Mouse (Mus musculus) kidney, embryonic 14.5 days (tissue): ENCODE results near the gene Tubb2b. TPM values are rescaled to one million over a fixed set of nuclear protein-coding genes. Genes with fewer than 3 reads are reported as not detected.

Source experiments
- ATAC-seq: fragments of 200-750 bp; cut with Nextera tagmentation; 2 replicates; pipeline ENCODE4 v1.8.0; 2017; ENCODE audit warnings: moderate number of reproducible peaks, mild to moderate bottlenecking, moderate TSS enrichment, moderate library complexity; ENCODE audit not compliant: low FRiP score, low TSS enrichment
- H3K27ac ChIP-seq: fragments of 300-500 bp; sonication (generic); 2 replicates; pipeline ENCODE4 v1.5.1; 2014; ENCODE audit warnings: low read depth, mild to moderate bottlenecking, low read length, moderate library complexity, mixed read lengths
- H3K27me3 ChIP-seq: fragments of 300-500 bp; sonication (generic); 2 replicates; pipeline ENCODE4 v1.6.1; 2014; ENCODE audit warnings: mild to moderate bottlenecking, low read length; ENCODE audit not compliant: control insufficient read depth, insufficient read depth
- H3K36me3 ChIP-seq: fragments of 300-500 bp; sonication (generic); 2 replicates; pipeline ENCODE4 v1.6.1; 2014; ENCODE audit warnings: low read length, mixed read lengths; ENCODE audit not compliant: control insufficient read depth, insufficient read depth
- H3K4me1 ChIP-seq: fragments of 300-500 bp; sonication (generic); 2 replicates; pipeline ENCODE4 v1.6.1; 2014; ENCODE audit warnings: low read length, mixed read lengths; ENCODE audit not compliant: control insufficient read depth, insufficient read depth
- H3K4me2 ChIP-seq: fragments of 300-500 bp; sonication (generic); replicated peaks from 2 replicates; pipeline ENCODE4 v1.6.1; 2014; ENCODE audit warnings: low read depth, mild to moderate bottlenecking, low read length
- H3K4me3 ChIP-seq: fragments of 300-500 bp; sonication (generic); 2 replicates; pipeline ENCODE4 v1.5.1; 2014; ENCODE audit warnings: mild to moderate bottlenecking, low read length
- H3K9ac ChIP-seq: fragments of 300-500 bp; sonication (generic); 2 replicates; pipeline ENCODE4 v1.6.1; 2014; ENCODE audit warnings: low read depth, mild to moderate bottlenecking, low read length, moderate library complexity
- H3K9me3 ChIP-seq: fragments of 300-500 bp; sonication (generic); 2 replicates; pipeline ENCODE4 v1.6.1; 2016; ENCODE audit warnings: low read length; ENCODE audit not compliant: control insufficient read depth
- WGBS: fragments of 180-500 bp; shearing (Covaris S2); extraction: QIAGEN DNeasy Blood & Tissue Kit; methylation state at CpG from one replicate; pipeline ENCODE4 v1.1.7; 2014; 5-methylcytosine and 5-hydroxymethylcytosine counted together
- polyA plus RNA-seq: library from polyadenylated mRNA; unstranded; fragments of >200 nt; fragmentation: Nextera tagmentation; extraction: Ambion mirVana; gene quantifications from 2 replicates; pipeline ENCODE4 v1.2.1, GENCODE M21; 2014

The Tubb2b gene
- polyA plus RNA-seq, 1 experiment from 2014 or later, result 17.4 TPM

DNA sequence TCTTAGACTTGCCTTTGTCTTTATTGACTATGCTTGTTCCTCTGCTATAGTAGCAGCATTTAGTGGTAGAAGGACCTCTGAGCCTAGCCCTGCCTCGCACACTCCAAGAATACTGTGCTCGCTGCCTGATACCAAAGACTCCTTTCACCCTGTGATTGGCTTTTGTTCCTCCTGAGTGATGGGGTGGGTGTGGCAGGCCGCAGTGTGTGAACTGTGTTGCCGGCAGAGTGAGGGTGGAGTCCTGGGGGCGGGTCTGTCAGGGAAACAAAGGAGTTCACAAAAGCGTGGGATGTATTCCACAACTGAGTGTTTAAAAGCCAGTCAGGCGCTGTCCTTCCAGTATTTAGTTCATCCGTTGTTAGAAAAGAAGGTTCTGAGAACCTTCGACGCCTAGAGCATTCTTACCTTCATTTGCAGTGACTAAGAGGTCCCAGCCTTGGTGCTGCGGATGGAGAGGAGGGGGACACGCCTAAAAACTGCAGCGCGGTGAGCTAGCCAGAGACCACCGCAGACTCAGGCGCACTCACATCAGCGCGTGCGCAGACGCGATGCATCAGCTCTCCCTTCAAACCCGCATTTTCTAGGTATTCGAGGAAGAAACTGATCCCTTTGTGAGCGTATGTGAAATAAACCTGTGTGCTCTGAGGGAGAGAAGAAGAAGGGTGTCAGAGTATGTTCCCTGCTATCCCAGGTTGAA is 893 bp upstream of the Tubb2b start:
- H3K4me2 ChIP-seq, result peak overlapping the region; percentile 57
- peaks cover 23% of the 10 kb centered on the region for H3K4me1 ChIP-seq
- peak overlapping the region; percentile 63 for H3K4me3 ChIP-seq
- 2% methylated on average over 24 of the region's 24 CpGs for WGBS
- peak overlapping the region; percentile 53 for H3K9ac ChIP-seq
- ATAC-seq, result peak; percentile 64
- H3K27ac ChIP-seq, result peak overlapping the region; percentile 64
- 0 out of 2 replicates have a peak, but pooled peaks cover 4% of the 10 kb centered on the region for H3K27me3 ChIP-seq
- H3K9me3 ChIP-seq, result no peaks in the 10 kb centered on the region
- H3K36me3 ChIP-seq, result 0 out of 2 replicates have a peak, but pooled peaks cover 4% of the 10 kb centered on the region

- peak; percentile 16 for ATAC-seq
- Histone ChIP-seq H3K4me2 (peak overlapping the region; percentile 57), H3K27me3 (0 out of 2 replicates have a peak, but pooled peaks cover 4% of the 10 kb centered on the region), H3K27ac (peak overlapping the region; percentile 57), H3K4me1 (peaks cover 28% of the 10 kb centered on the region), H3K36me3 (peaks cover 9% of the 10 kb centered on the region; the same call in 1 of the 2 replicates), H3K4me3 (peak overlapping the region; percentile 63), H3K9me3 (no peaks in the 10 kb centered on the region), H3K9ac (peak overlapping the region; percentile 57)
- under 1% methylated on average over 31 of the region's 31 CpGs for WGBS
These were observed 611 bp downstream of the Tubb2b start for GRCm38 (mm10) chr13:34129485-34130225.

GRCm38 (mm10) chr13:34128276-34129114 is 1.8 kb downstream of the Tubb2b start:
- ATAC-seq, result no peak
- Histone ChIP-seq H3K9me3 (no peaks in the 10 kb centered on the region), H3K27ac (no peak overlapping the region), H3K4me1 (peaks cover 28% of the 10 kb centered on the region), H3K36me3 (peaks cover 14% of the 10 kb centered on the region; the same call in 1 of the 2 replicates), H3K4me3 (peak overlapping the region; percentile 63; the same call in 1 of the 2 replicates), H3K4me2 (peak overlapping the region; percentile 57; the same call in 1 of the 2 replicates), H3K9ac (no peak overlapping the region), H3K27me3 (0 out of 2 replicates have a peak, but pooled peaks cover 4% of the 10 kb centered on the region)
- 78% methylated on average over 8 of the region's 9 CpGs for WGBS

- Histone ChIP-seq H3K4me2 (peak overlapping the region; percentile 11; the same call in 1 of the 2 replicates), H3K36me3 (peaks cover 15% of the 10 kb centered on the region; the same call in 1 of the 2 replicates), H3K27me3 (no peaks in the 10 kb centered on the region), H3K9me3 (no peaks in the 10 kb centered on the region), H3K9ac (no peak overlapping the region), H3K27ac (no peak overlapping the region), H3K4me3 (no peak overlapping the region), H3K4me1 (peaks cover 13% of the 10 kb centered on the region)
- 45% methylated on average over 4 of the region's 4 CpGs for WGBS
- no peak for ATAC-seq
These were observed 4.6 kb downstream of the Tubb2b start for GRCm38 (mm10) chr13:34125711-34126110.

DNA sequence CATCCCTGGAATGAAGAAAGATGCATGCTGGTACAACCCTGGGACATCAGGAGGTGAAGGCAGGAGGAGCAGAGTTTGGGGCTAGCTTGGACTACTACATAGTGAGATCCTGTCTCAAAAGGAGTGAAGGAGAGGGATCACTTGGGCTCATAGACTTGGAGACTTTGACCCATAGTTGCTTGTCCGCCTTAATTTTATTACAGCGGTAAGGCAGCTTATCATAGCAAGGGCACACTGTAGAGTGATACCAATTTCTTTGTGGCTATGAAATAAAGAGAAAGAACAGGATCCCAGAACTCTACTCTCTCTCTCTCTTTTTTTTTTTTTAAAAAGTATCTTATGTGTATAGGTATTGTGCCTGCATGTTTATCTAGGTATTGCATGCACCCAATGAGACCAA is 9.7 kb downstream of the Tubb2b start:
- no peaks in the 10 kb centered on the region for H3K27me3 ChIP-seq
- 100% methylated on average over 2 of the region's 2 CpGs for WGBS
- no peak overlapping the region for H3K27ac ChIP-seq
- no peak for ATAC-seq
- no peak overlapping the region for H3K4me2 ChIP-seq
- no peak overlapping the region for H3K9ac ChIP-seq
- no peaks in the 10 kb centered on the region for H3K9me3 ChIP-seq
- H3K36me3 ChIP-seq, result peaks cover 6% of the 10 kb centered on the region; the same call in 1 of the 2 replicates
- 0 out of 2 replicates have a peak, but pooled peaks cover under 1% of the 10 kb centered on the region for H3K4me1 ChIP-seq
- H3K4me3 ChIP-seq, result no peak overlapping the region

GRCm38 (mm10) chr13:34119406-34119805 is 10.9 kb downstream of the Tubb2b start:
- no peak overlapping the region for H3K27ac ChIP-seq
- no peak overlapping the region for H3K4me2 ChIP-seq
- no peak overlapping the region for H3K4me3 ChIP-seq
- no peak for ATAC-seq
- 53% methylated on average over 4 of the region's 4 CpGs for WGBS
- H3K27me3 ChIP-seq, result no peaks in the 10 kb centered on the region
- no peaks in the 10 kb centered on the region for H3K9me3 ChIP-seq
- H3K9ac ChIP-seq, result no peak overlapping the region
- no peaks in the 10 kb centered on the region for H3K4me1 ChIP-seq
- H3K36me3 ChIP-seq, result peaks cover 6% of the 10 kb centered on the region; the same call in 1 of the 2 replicates

DNA sequence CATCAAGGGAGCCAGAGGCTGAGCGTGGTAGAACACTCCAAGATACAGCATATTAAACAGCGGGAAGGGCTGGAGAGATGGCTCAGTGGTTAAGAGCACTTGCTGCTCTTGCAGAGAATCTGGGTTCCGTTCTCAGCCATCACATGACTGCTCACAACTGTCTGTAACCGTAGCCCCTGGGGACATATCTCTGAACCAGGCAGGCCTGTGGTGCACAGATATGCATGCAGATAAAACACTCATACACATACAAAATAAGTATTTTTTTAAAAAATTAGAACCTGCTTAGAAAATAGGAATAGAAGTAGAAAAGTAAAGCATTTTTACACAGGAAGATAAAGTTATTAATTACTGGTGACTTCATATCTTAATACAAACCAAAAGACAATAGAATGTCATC is 11.4 kb downstream of the Tubb2b start:
- H3K4me3 ChIP-seq, result no peak overlapping the region
- ATAC-seq, result no peak
- no peak overlapping the region for H3K9ac ChIP-seq
- H3K4me1 ChIP-seq, result no peaks in the 10 kb centered on the region
- no peak overlapping the region for H3K27ac ChIP-seq
- 86% methylated on average over 4 of the region's 4 CpGs for WGBS
- H3K9me3 ChIP-seq, result no peaks in the 10 kb centered on the region
- peaks cover 4% of the 10 kb centered on the region; the same call in 1 of the 2 replicates for H3K36me3 ChIP-seq
- H3K4me2 ChIP-seq, result no peak overlapping the region
- H3K27me3 ChIP-seq, result no peaks in the 10 kb centered on the region

DNA sequence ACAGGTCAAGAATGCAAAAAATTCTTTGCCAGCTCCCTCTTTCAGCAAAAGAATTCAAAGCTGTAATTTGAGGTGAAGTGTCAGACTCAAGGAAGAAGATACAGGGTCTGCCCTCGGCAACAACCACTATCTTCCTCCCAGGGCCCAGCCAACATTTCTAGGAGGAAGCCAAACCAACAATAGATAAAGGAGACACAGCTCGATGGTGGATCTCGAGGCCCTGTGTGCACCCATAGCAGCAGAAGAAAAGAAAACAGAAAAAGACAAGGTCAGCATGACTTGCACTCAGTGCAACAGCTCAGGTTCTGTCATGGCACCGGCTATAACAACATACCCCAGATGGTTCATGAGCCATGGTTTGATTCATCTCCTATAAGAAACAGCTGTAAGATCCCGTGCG is 13.8 kb downstream of the Tubb2b start:
- Histone ChIP-seq H3K4me3 (no peak overlapping the region), H3K4me2 (no peak overlapping the region), H3K36me3 (no peaks in the 10 kb centered on the region), H3K4me1 (no peaks in the 10 kb centered on the region), H3K9me3 (no peaks in the 10 kb centered on the region), H3K9ac (no peak overlapping the region), H3K27me3 (no peaks in the 10 kb centered on the region), H3K27ac (no peak overlapping the region)
- no peak for ATAC-seq
- WGBS, result 71% methylated on average over 6 of the region's 6 CpGs
